Mouse (Mus musculus): Measurements from ENCODE around the gene Arhgef28. TPM values are rescaled to one million over a fixed set of nuclear protein-coding genes. Genes with fewer than 3 reads are reported as not detected.

Gene Arhgef28
- under 1 TPM in 1 of 2 experiments, not detected in 1; 0.22 TPM for polyA plus RNA-seq (2017; shearing (Covaris generic))

DNA sequence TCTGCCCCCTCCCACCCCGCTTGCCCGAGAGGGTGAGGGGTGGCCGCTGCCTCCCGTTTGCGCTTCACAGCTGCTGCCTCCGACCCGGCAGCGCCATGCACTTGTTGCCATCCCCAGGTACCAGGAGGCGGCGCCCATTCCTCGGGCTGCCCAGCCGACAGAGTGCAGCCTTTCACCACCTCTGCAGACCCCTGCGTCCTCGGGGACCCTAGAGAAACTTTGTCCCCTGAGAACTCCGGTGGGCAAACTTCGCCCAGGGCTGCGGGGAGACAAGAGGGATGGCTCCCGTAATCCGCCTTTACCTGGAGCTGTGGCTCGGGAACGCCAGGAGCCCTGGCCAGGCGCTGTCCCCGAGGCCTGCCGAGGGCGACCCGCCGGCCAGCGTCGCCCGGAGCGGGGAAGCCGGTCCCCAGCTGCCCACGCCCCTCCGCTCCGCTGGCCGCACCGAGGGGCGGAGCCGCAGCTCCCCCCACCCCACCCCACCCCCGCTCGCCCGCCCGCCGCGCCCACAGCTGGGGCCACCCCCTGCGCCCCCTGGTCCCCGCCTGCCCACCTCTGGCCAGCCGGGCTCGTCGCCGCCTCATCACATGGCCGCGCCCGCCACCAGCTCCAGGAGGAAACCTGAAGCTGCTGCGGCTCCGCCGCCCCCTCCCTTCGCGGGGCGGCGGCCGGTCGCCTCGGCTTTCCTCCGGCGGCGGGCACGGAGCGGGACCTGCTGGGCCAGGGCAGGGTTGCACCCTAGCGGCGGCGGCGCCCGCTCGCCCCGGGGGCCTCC lies at the start of gene Arhgef28:
Gene Arhgef28 (minus strand): TSS at position 669 of the 775 bp plus-strand sequence.

Other genes with a start within 250 kb of the Arhgef28 start
- gene Utp15, start 56.6 kb upstream of the Arhgef28 start, polyA plus RNA-seq (2017; shearing (Covaris generic)) = 10 to 100 TPM; 29.0 to 36.9 TPM
- 10 to 100 TPM; 54.5 to 54.7 TPM for gene Ankra2, start 56.6 kb upstream of the Arhgef28 start, polyA plus RNA-seq (2017; shearing (Covaris generic))
- gene Gm21976, start 73.4 kb upstream of the Arhgef28 start, polyA plus RNA-seq (2017; shearing (Covaris generic)) = not detected
- gene Btf3, start 110.6 kb upstream of the Arhgef28 start, polyA plus RNA-seq (2017; shearing (Covaris generic)) = 100 to 1,000 TPM; 652 to 751 TPM
- not detected for gene Foxd1, start 147.8 kb upstream of the Arhgef28 start, polyA plus RNA-seq (2017; shearing (Covaris generic))